Mouse (Mus musculus) ES-Bruce4 (cell line): Measurements from ENCODE around the gene Hspa2. TPM values are rescaled to one million over a fixed set of nuclear protein-coding genes. Genes with fewer than 3 reads are reported as not detected.
A peak's percentile ranks its signal among the peaks of the same experiment; 100 is the strongest.

Source experiments
- H3K27ac ChIP-seq: 2 replicates; pipeline ENCODE4 v1.5.1; 2012; ENCODE audit warnings: low read length, inconsistent platforms; ENCODE audit not compliant: insufficient read depth
- H3K27me3 ChIP-seq: 2 replicates; pipeline ENCODE4 v1.6.1; 2012; ENCODE audit warnings: mild to moderate bottlenecking, low read length, inconsistent platforms; ENCODE audit not compliant: control insufficient read depth, poor library complexity, insufficient read depth, severe bottlenecking
- H3K36me3 ChIP-seq: 2 replicates; pipeline ENCODE4 v1.6.1; 2012; ENCODE audit warnings: inconsistent platforms, mild to moderate bottlenecking, low read length, moderate library complexity; ENCODE audit not compliant: control insufficient read depth, poor library complexity, insufficient read depth, severe bottlenecking
- H3K4me1 ChIP-seq: one replicate; pipeline ENCODE4 v1.8.1; 2011; ENCODE audit warnings: low read length; ENCODE audit not compliant: control insufficient read depth, insufficient read depth
- H3K4me3 ChIP-seq: 2 replicates; pipeline ENCODE4 v1.5.1; 2011; ENCODE audit warnings: low read depth, mild to moderate bottlenecking, low read length
- H3K9ac ChIP-seq: 2 replicates; pipeline ENCODE4 v1.6.1; 2012; ENCODE audit warnings: low read depth, mild to moderate bottlenecking, inconsistent platforms; ENCODE audit not compliant: poor library complexity, severe bottlenecking
- H3K9me3 ChIP-seq: replicated peaks from 2 replicates; pipeline ENCODE4 v1.6.1; 2012; ENCODE audit warnings: mild to moderate bottlenecking, low read length, inconsistent platforms; ENCODE audit not compliant: control insufficient read depth, poor library complexity, insufficient read depth, severe bottlenecking
- CTCF ChIP-seq: IDR thresholded peaks from one replicate; pipeline ENCODE4 v1.8.1; 2011; ENCODE audit warnings: low read depth, low read length
- EP300 ChIP-seq: IDR thresholded peaks from 2 replicates; pipeline ENCODE4 v1.6.1; 2011; ENCODE audit warnings: low read depth, low read length; ENCODE audit not compliant: insufficient read depth
- POLR2A ChIP-seq: IDR thresholded peaks from one replicate; pipeline ENCODE4 v1.8.1; 2011; ENCODE audit warnings: low read length; ENCODE audit not compliant: insufficient read depth
- polyA plus RNA-seq: library from polyadenylated mRNA; stranded (reverse); fragments of >200 nt; gene quantifications from 2 replicates; pipeline ENCODE4 v1.2.4, GENCODE M21; 2011; ENCODE audit warnings: low read depth; ENCODE audit not compliant: missing spikeins, insufficient read depth, insufficient read length

The Hspa2 gene
- polyA plus RNA-seq, 1 experiment, result 8.7 TPM

GRCm38 (mm10) chr12:76388794-76389193, 15.2 kb upstream of the Hspa2 start:
- H3K4me1 ChIP-seq, result no peaks in the 10 kb centered on the region
- no peak overlapping the region for H3K4me3 ChIP-seq
- no peak overlapping the region for H3K9ac ChIP-seq
- H3K27me3 ChIP-seq, result no peaks in the 10 kb centered on the region
- H3K27ac ChIP-seq, result no peak overlapping the region
- H3K9me3 ChIP-seq, result no peaks in the 10 kb centered on the region
- peaks cover 17% of the 10 kb centered on the region for H3K36me3 ChIP-seq
- TF ChIP-seq POLR2A (no peak), EP300 (no peak), CTCF (no peak)

- Histone ChIP-seq H3K4me3 (no peak overlapping the region), H3K27ac (no peak overlapping the region), H3K36me3 (peaks cover 6% of the 10 kb centered on the region), H3K27me3 (no peaks in the 10 kb centered on the region), H3K9me3 (no peaks in the 10 kb centered on the region), H3K9ac (no peak overlapping the region), H3K4me1 (no peaks in the 10 kb centered on the region)
- TF ChIP-seq POLR2A, result no peak
- no peak for TF ChIP-seq CTCF
- TF ChIP-seq EP300, result no peak
Measured at GRCm38 (mm10) chr12:76391595-76392271, 12.2 kb upstream of the Hspa2 start.

- no peak overlapping the region for H3K4me3 ChIP-seq
- H3K9me3 ChIP-seq, result no peaks in the 10 kb centered on the region
- H3K27ac ChIP-seq, result no peak overlapping the region
- H3K4me1 ChIP-seq, result no peaks in the 10 kb centered on the region
- no peak overlapping the region for H3K9ac ChIP-seq
- TF ChIP-seq EP300, result no peak
- TF ChIP-seq CTCF, result no peak
- no peak for TF ChIP-seq POLR2A
- H3K36me3 ChIP-seq, result no peaks in the 10 kb centered on the region
- H3K27me3 ChIP-seq, result no peaks in the 10 kb centered on the region
Measured at GRCm38 (mm10) chr12:76392979-76393378, 11.0 kb upstream of the Hspa2 start.

- H3K9me3 ChIP-seq, result no peaks in the 10 kb centered on the region
- H3K4me1 ChIP-seq, result no peaks in the 10 kb centered on the region
- no peak overlapping the region for H3K4me3 ChIP-seq
- no peak overlapping the region for H3K9ac ChIP-seq
- H3K27ac ChIP-seq, result no peak overlapping the region
- no peaks in the 10 kb centered on the region for H3K27me3 ChIP-seq
- TF ChIP-seq EP300 (no peak), CTCF (no peak), POLR2A (no peak)
- no peaks in the 10 kb centered on the region for H3K36me3 ChIP-seq
Measured at GRCm38 (mm10) chr12:76397281-76397680, 6.7 kb upstream of the Hspa2 start.

GRCm38 (mm10) chr12:76401674-76402073, 2.3 kb upstream of the Hspa2 start:
- Histone ChIP-seq H3K27me3 (no peaks in the 10 kb centered on the region), H3K4me3 (no peak overlapping the region), H3K9ac (no peak overlapping the region), H3K9me3 (no peaks in the 10 kb centered on the region), H3K36me3 (no peaks in the 10 kb centered on the region), H3K4me1 (no peaks in the 10 kb centered on the region), H3K27ac (no peak overlapping the region)
- TF ChIP-seq POLR2A, result no peak
- peak; percentile 35 for TF ChIP-seq CTCF
- no peak for TF ChIP-seq EP300

- H3K36me3 ChIP-seq, result no peaks in the 10 kb centered on the region
- no peaks in the 10 kb centered on the region for H3K27me3 ChIP-seq
- TF ChIP-seq CTCF (no peak), EP300 (0 out of 2 replicates have a peak, but pooled peaks have one; percentile 13)
- peak overlapping the region; percentile 78 for H3K4me3 ChIP-seq
- H3K9me3 ChIP-seq, result no peaks in the 10 kb centered on the region
- peak overlapping the region; percentile 58 for H3K9ac ChIP-seq
- no peak overlapping the region for H3K27ac ChIP-seq
- H3K4me1 ChIP-seq, result no peaks in the 10 kb centered on the region
Measured at GRCm38 (mm10) chr12:76402991-76403885, 738 bp upstream of the Hspa2 start.
